Mouse (Mus musculus) heart, postnatal 0 days (tissue): ENCODE measurements around the gene Rln1.

Source experiments
- CTCF ChIP-seq: IDR thresholded peaks from 2 replicates; pipeline ENCODE4 v1.5.1; 2016; ENCODE audit warnings: antibody characterized with exemption, control low read depth, low read depth
- EP300 ChIP-seq: IDR thresholded peaks from 2 replicates; pipeline ENCODE4 v1.6.1; 2016; ENCODE audit warnings: antibody characterized with exemption, low read depth

DNA sequence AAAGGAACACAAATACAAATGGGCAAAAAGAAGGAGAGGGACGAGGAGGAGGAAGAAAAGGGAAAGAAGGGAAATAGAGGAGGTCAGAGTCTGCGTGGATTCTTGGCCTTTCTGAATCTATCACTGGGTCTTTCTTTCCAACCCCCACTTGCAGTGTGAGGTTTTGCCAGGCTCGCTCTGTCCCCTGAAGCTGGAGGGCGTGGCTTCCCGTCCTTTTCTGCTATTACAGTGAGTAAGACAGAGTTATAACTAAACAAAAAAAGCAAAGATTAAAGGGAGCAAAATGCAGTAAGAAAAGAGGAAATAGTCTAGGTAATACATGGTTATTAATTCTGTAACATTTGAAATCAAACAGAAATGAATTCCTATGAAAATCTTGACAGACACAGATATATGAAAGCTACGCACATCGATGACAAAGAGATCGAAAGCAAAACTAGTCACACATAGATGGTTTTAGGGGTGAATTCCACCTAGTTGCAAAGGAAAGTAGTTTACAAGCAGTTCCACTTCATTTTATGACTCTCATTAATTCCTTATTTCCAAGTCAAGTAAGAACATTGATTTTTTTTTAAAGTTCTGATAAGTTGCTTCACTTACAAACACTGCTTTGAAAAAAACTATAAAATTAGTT is 10.9 kb downstream of the Rln1 start:
- no peak for TF ChIP-seq CTCF
- TF ChIP-seq EP300, result no peak
